Mouse (Mus musculus) MEL (cell line): Measurements from ENCODE around the gene Nrk.

Experiments
- CHD1 ChIP-seq: IDR thresholded peaks from 2 replicates; pipeline ENCODE4 v1.6.1; 2012; ENCODE audit warnings: low read depth, mild to moderate bottlenecking, inconsistent platforms, low read length, improper control_type of control experiment
- CTCF ChIP-seq, 3 experiments: IDR thresholded peaks in 2 of 3; conservative IDR thresholded peaks in 1 of 3; 2 replicates each; pipeline ENCODE4 v1.5.1; 2011 to 2012; ENCODE audit warnings: low read length in 3 of 3, low read depth in 2 of 3, mild to moderate bottlenecking in 2 of 3, improper control_type of control experiment in 1 of 3, inconsistent platforms in 1 of 3, mixed read lengths in 1 of 3, moderate library complexity in 1 of 3; ENCODE audit not compliant: control insufficient read depth in 1 of 3, insufficient read depth in 1 of 3, poor library complexity in 1 of 3, severe bottlenecking in 1 of 3
- MYC ChIP-seq: IDR thresholded peaks from 2 replicates; pipeline ENCODE4 v1.6.1; 2011; ENCODE audit warnings: low read depth, mild to moderate bottlenecking, low read length, improper control_type of control experiment, moderate library complexity
- POLR2A ChIP-seq, 2 experiments: IDR thresholded peaks; 2 replicates each; pipeline ENCODE4 v1.6.1; 2011 to 2012; ENCODE audit warnings: low read length in 2 of 2, mild to moderate bottlenecking in 2 of 2, control low read depth in 1 of 2, improper control_type of control experiment in 1 of 2, low read depth in 1 of 2, moderate library complexity in 1 of 2; ENCODE audit not compliant: control insufficient read depth in 1 of 2, insufficient read depth in 1 of 2, poor library complexity in 1 of 2
- RAD21 ChIP-seq: IDR thresholded peaks from 2 replicates; pipeline ENCODE4 v1.6.1; 2011; ENCODE audit warnings: mild to moderate bottlenecking, low read depth, low read length, improper control_type of control experiment
- USF2 ChIP-seq, 2 experiments: IDR thresholded peaks; 2 replicates each; pipeline ENCODE4 v1.6.1; 2011 to 2012; ENCODE audit warnings: improper control_type of control experiment in 2 of 2, low read length in 2 of 2, borderline replicate concordance in 1 of 2, inconsistent platforms in 1 of 2, low read depth in 1 of 2, mild to moderate bottlenecking in 1 of 2; ENCODE audit not compliant: insufficient read depth in 1 of 2
- ZNF384 ChIP-seq: IDR thresholded peaks from 2 replicates; pipeline ENCODE4 v1.6.1; 2012; ENCODE audit warnings: low read depth, mild to moderate bottlenecking, inconsistent platforms, low read length, improper control_type of control experiment

- TF ChIP-seq ZNF384 (no peak), POLR2A (IDR thresholded peaks at IDR 0.05; ENCODE audit: control insufficient read depth in 1 of 2, insufficient read depth in 1 of 2, low read depth in 1 of 2, low read length in 2 of 2, poor library complexity in 1 of 2) (no peak), CTCF (IDR thresholded peaks at IDR 0.05 in 2 of 3, conservative IDR thresholded peaks at IDR 0.05 in 1 of 3; ENCODE audit: control insufficient read depth in 1 of 3, insufficient read depth in 1 of 3, low read depth in 2 of 3, low read length in 3 of 3, poor library complexity in 1 of 3, severe bottlenecking in 1 of 3) (no peak), MYC (no peak), CHD1 (no peak), RAD21 (no peak), USF2 (IDR thresholded peaks at IDR 0.05; ENCODE audit: borderline replicate concordance in 1 of 2, insufficient read depth in 1 of 2, low read depth in 1 of 2, low read length in 2 of 2) (no peak)
Measured at GRCm38 (mm10) chrX:139053149-139053548, 138.9 kb downstream of the Nrk start.
